Mouse (Mus musculus) C2C12 (cell line): ENCODE data around the gene Phkg2. TPM values are rescaled to one million over a fixed set of nuclear protein-coding genes. Genes with fewer than 3 reads are reported as not detected.

Experiments
- H3K27me3 ChIP-seq: one replicate; pipeline ENCODE4 v1.6.1; 2011; ENCODE audit not compliant: control insufficient read depth, insufficient read depth, insufficient read length
- H3K36me3 ChIP-seq: one replicate; pipeline ENCODE4 v1.6.1; 2011; ENCODE audit not compliant: control insufficient read depth, insufficient read depth
- H3K4me3 ChIP-seq: one replicate; pipeline ENCODE4 v1.5.1; 2011; ENCODE audit warnings: mild to moderate bottlenecking, control low read depth; ENCODE audit not compliant: poor library complexity, insufficient read depth, severe bottlenecking
- H3K79me2 ChIP-seq: one replicate; pipeline ENCODE4 v1.6.1; 2011; ENCODE audit not compliant: control insufficient read depth, insufficient read depth
- H3K79me3 ChIP-seq: one replicate; pipeline ENCODE4 v1.6.1; 2011; ENCODE audit warnings: low read depth, control low read depth
- H3ac ChIP-seq: one replicate; pipeline ENCODE3; 2011; ENCODE audit warnings: low read depth; ENCODE audit not compliant: control insufficient read depth, insufficient read length
- CEBPB ChIP-seq: IDR thresholded peaks from one replicate; pipeline ENCODE4 v1.6.1; 2011; ENCODE audit warnings: low read depth, mild to moderate bottlenecking, control low read depth, moderate library complexity
- CTCF ChIP-seq: IDR thresholded peaks from one replicate; pipeline ENCODE4 v1.5.1; 2011; ENCODE audit not compliant: control insufficient read depth, insufficient read depth, insufficient read length
- FOSL1 ChIP-seq: IDR thresholded peaks from one replicate; pipeline ENCODE4 v1.8.0; 2011; ENCODE audit warnings: mild to moderate bottlenecking, low read length; ENCODE audit not compliant: poor library complexity, insufficient read depth, severe bottlenecking
- MAX ChIP-seq: IDR thresholded peaks from one replicate; pipeline ENCODE4 v1.6.1; 2011; ENCODE audit warnings: mild to moderate bottlenecking, control low read depth
- MYOD1 ChIP-seq: IDR thresholded peaks from one replicate; pipeline ENCODE4 v1.6.1; 2011; ENCODE audit warnings: low read depth; ENCODE audit not compliant: control insufficient read depth, insufficient read length
- MYOG ChIP-seq: IDR thresholded peaks from one replicate; pipeline ENCODE4 v1.6.1; 2011; ENCODE audit not compliant: control insufficient read depth, insufficient read length; ENCODE audit errors: extremely low read depth
- USF1 ChIP-seq: IDR thresholded peaks from one replicate; pipeline ENCODE4 v1.6.1; 2011; ENCODE audit warnings: low read depth, mild to moderate bottlenecking, control low read depth, moderate library complexity
- polyA plus RNA-seq: library from polyadenylated mRNA; unstranded; fragments of >200 nt; fragmentation: generic; extraction: Trizol; gene quantifications from one replicate; pipeline ENCODE4 v1.2.1, GENCODE M21; 2012; ENCODE audit warnings: missing spikeins

Phkg2 gene
- polyA plus RNA-seq, 1 experiment, result 21.1 TPM

GRCm38 (mm10) chr7:127585031-127585430 lies 11.9 kb downstream of the Phkg2 start:
- H3ac ChIP-seq, result no peak overlapping the region
- H3K36me3 ChIP-seq, result peaks cover 21% of the 10 kb centered on the region
- peaks cover 12% of the 10 kb centered on the region for H3K79me2 ChIP-seq
- H3K27me3 ChIP-seq, result no peaks in the 10 kb centered on the region
- H3K79me3 ChIP-seq, result peaks cover 9% of the 10 kb centered on the region
- TF ChIP-seq MYOG (no peak), MYOD1 (no peak), FOSL1 (no peak), USF1 (no peak), CTCF (no peak), MAX (no peak), CEBPB (no peak)
- no peak overlapping the region for H3K4me3 ChIP-seq

GRCm38 (mm10) chr7:127586149-127586548 lies 13.0 kb downstream of the Phkg2 start:
- Histone ChIP-seq H3K79me3 (peaks cover 11% of the 10 kb centered on the region), H3ac (no peak overlapping the region), H3K79me2 (peaks cover 12% of the 10 kb centered on the region), H3K36me3 (peaks cover 27% of the 10 kb centered on the region), H3K4me3 (no peak overlapping the region), H3K27me3 (no peaks in the 10 kb centered on the region)
- no peak for TF ChIP-seq USF1
- no peak for TF ChIP-seq CEBPB
- TF ChIP-seq FOSL1, result no peak
- TF ChIP-seq MYOD1, result no peak
- TF ChIP-seq MAX, result no peak
- TF ChIP-seq MYOG, result no peak
- no peak for TF ChIP-seq CTCF

- no peaks in the 10 kb centered on the region for H3K27me3 ChIP-seq
- peaks cover 37% of the 10 kb centered on the region for H3K36me3 ChIP-seq
- H3K79me3 ChIP-seq, result peaks cover 11% of the 10 kb centered on the region
- TF ChIP-seq MAX (no peak), MYOD1 (no peak), CTCF (no peak), FOSL1 (no peak), CEBPB (no peak), MYOG (no peak), USF1 (no peak)
- peaks cover 12% of the 10 kb centered on the region for H3K79me2 ChIP-seq
- no peak overlapping the region for H3K4me3 ChIP-seq
- H3ac ChIP-seq, result no peak overlapping the region
Measured at GRCm38 (mm10) chr7:127587196-127587595, 14.1 kb downstream of the Phkg2 start.

- H3K4me3 ChIP-seq, result peak within 1 kb of the TSS; percentile 78
- TF ChIP-seq CEBPB, result no peak
- peak; percentile 22 for TF ChIP-seq USF1
- peak; percentile 73 for TF ChIP-seq MAX
- peaks cover 12% of the 10 kb centered on the region for H3K79me2 ChIP-seq
- no peaks in the 10 kb centered on the region for H3K27me3 ChIP-seq
- peaks cover 38% of the 10 kb centered on the region for H3K36me3 ChIP-seq
- H3K79me3 ChIP-seq, result peaks cover 11% of the 10 kb centered on the region
- peak within 1 kb of the TSS; percentile 85 for H3ac ChIP-seq
Measured at GRCm38 (mm10) chr7:127588011-127588871, 15.1 kb downstream of the Phkg2 start, which contains the start of the genes Ccdc189 and Rnf40. Gene Ccdc189, minus strand, starts transcription at chr7:127588595. Gene Rnf40, plus strand, starts transcription at chr7:127588767.

- Histone ChIP-seq H3ac (peak overlapping the region; percentile 85), H3K4me3 (peak overlapping the region; percentile 78), H3K79me3 (peaks cover 11% of the 10 kb centered on the region), H3K36me3 (peaks cover 38% of the 10 kb centered on the region), H3K79me2 (peaks cover 12% of the 10 kb centered on the region), H3K27me3 (no peaks in the 10 kb centered on the region)
- TF ChIP-seq CEBPB (no peak), USF1 (no peak), MYOD1 (no peak), CTCF (no peak)
Measured at GRCm38 (mm10) chr7:127588901-127589300, 15.8 kb downstream of the Phkg2 start.

GRCm38 (mm10) chr7:127589637-127590036 lies 16.5 kb downstream of the Phkg2 start:
- TF ChIP-seq CTCF (no peak), MAX (no peak), CEBPB (no peak), FOSL1 (no peak), MYOG (no peak), MYOD1 (no peak), USF1 (no peak)
- H3K79me2 ChIP-seq, result peaks cover 12% of the 10 kb centered on the region
- peaks cover 46% of the 10 kb centered on the region for H3K36me3 ChIP-seq
- H3K79me3 ChIP-seq, result peaks cover 11% of the 10 kb centered on the region
- peak overlapping the region; percentile 78 for H3K4me3 ChIP-seq
- no peaks in the 10 kb centered on the region for H3K27me3 ChIP-seq
- peak overlapping the region; percentile 85 for H3ac ChIP-seq
